ENCODE assay signal across 9 mouse cellular contexts in the genomic region with DNA sequence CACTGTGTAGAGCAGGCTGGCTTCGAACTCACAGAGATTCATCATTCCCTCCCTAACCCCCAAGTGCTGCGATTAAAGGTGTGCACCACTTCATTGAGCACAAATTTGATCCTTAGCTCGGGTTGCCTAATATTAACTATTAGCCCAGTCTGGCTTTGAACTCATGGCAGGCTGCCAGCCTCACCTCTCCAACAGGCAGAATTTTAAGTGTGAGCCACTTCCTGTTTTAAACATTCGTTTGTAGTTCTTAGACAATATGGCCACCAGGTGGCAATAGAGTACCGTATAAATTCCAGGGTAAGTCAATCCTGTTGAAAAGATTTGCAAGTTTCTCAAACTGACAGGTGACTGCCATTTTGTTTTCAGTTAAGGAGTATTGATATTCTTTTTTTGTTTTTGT. TPM values are rescaled to one million over a fixed set of nuclear protein-coding genes. Genes with fewer than 3 reads are reported as not detected.
DNase-seq lines count a peak whose midpoint lies in the region; ATAC-seq and TF ChIP-seq lines count a peak whose summit lies in the region.
"Had no signal": no experiment of that assay in that cellular context is flagged by ENCODE, and none has a peak within 500 bp of the region (broad histone marks: within the 10 kb centered on the region; RNA-seq: fewer than 3 reads in every experiment).

No protein-coding gene starts in this region.

- H3K4me2 ChIP-seq in limb, embryonic 11.5 days (ENCODE audit: low read depth, severe bottlenecking) = no peak overlapping the region
- no peak overlapping the region for H3K4me2 ChIP-seq in neural tube, embryonic 14.5 days (ENCODE audit: low read depth, low read length)
- H3K4me2 ChIP-seq: embryonic facial prominence, embryonic 15.5 days had no signal

- H3K27ac ChIP-seq in gastrocnemius, adult 2 months = no peak overlapping the region
- no peak overlapping the region for H3K27ac ChIP-seq in kidney, adult 2 months (ENCODE audit: insufficient read depth, low read depth, low read length)
- no peak overlapping the region for H3K27ac ChIP-seq in limb, embryonic 11.5 days (replicated peaks; ENCODE audit: low read depth, low read length)
- H3K27ac ChIP-seq in neural tube, embryonic 14.5 days (ENCODE audit: low read depth, low read length) = no peak overlapping the region
- H3K27ac ChIP-seq: embryonic facial prominence, embryonic 15.5 days had no signal

- TF ChIP-seq POLR2A in kidney, adult 2 months (IDR thresholded peaks at IDR 0.05; ENCODE audit: low read depth, low read length) = no peak

- H3K4me3 ChIP-seq in gastrocnemius, adult 2 months = no peak overlapping the region
- H3K4me3 ChIP-seq in kidney, adult 2 months (ENCODE audit: insufficient read depth, low read depth, low read length) = no peak overlapping the region
- H3K4me3 ChIP-seq in limb, embryonic 11.5 days (ENCODE audit: low read depth, low read length) = no peak overlapping the region
- no peak overlapping the region for H3K4me3 ChIP-seq in neural tube, embryonic 14.5 days (ENCODE audit: low read depth, low read length)
- H3K4me3 ChIP-seq: embryonic facial prominence, embryonic 15.5 days had no signal

- H3K9ac ChIP-seq in limb, embryonic 11.5 days (ENCODE audit: low read length) = no peak overlapping the region
- no peak overlapping the region for H3K9ac ChIP-seq in neural tube, embryonic 14.5 days (replicated peaks; ENCODE audit: low read depth, low read length)
- H3K9ac ChIP-seq: embryonic facial prominence, embryonic 15.5 days had no signal

- peak; percentile 34 to 61 for DNase-seq in urinary bladder, adult 18-20 months (ENCODE audit: low spot score in 2 of 2)
- DNase-seq in urinary bladder, adult 2 months (ENCODE audit: low spot score) = no peak
- peak; percentile 83 for DNase-seq in cerebellum, adult 9-10 months
- peak; percentile 56 for DNase-seq in gastrocnemius, adult 2 months
- DNase-seq in kidney, adult 2 months = peak; percentile 96
- DNase-seq in limb, embryonic 11.5 days (ENCODE audit: low spot score) = peak; percentile 77
- DNase-seq in thymus, adult 18-20 months = peak; percentile 15 to 42

- H3K9me3 ChIP-seq in limb, embryonic 11.5 days (ENCODE audit: control insufficient read depth, low read length) = no peaks in the 10 kb centered on the region
- H3K9me3 ChIP-seq in neural tube, embryonic 14.5 days (ENCODE audit: control insufficient read depth, low read length) = no peaks in the 10 kb centered on the region
- H3K9me3 ChIP-seq: embryonic facial prominence, embryonic 15.5 days had no signal

- no peaks in the 10 kb centered on the region for H3K27me3 ChIP-seq in kidney, adult 2 months (replicated peaks; ENCODE audit: control insufficient read depth, insufficient read depth, low read length)
- H3K27me3 ChIP-seq in limb, embryonic 11.5 days (ENCODE audit: control insufficient read depth, insufficient read depth, low read length) = no peaks in the 10 kb centered on the region
- no peaks in the 10 kb centered on the region for H3K27me3 ChIP-seq in neural tube, embryonic 14.5 days (ENCODE audit: control insufficient read depth, insufficient read depth, low read length)
- H3K27me3 ChIP-seq: embryonic facial prominence, embryonic 15.5 days had no signal

- H3K4me1 ChIP-seq in kidney, adult 2 months (ENCODE audit: control insufficient read depth, insufficient read depth, low read length) = no peaks in the 10 kb centered on the region
- H3K4me1 ChIP-seq in limb, embryonic 11.5 days (ENCODE audit: control insufficient read depth, insufficient read depth, low read length) = no peaks in the 10 kb centered on the region
- H3K4me1 ChIP-seq in neural tube, embryonic 14.5 days (ENCODE audit: control insufficient read depth, insufficient read depth, low read length) = no peaks in the 10 kb centered on the region
- H3K4me1 ChIP-seq: embryonic facial prominence, embryonic 15.5 days had no signal

- intact Hi-C loops in gastrocnemius, adult 2 months (cut with DNase I) = loop anchor here (1.0 to 5.0 kb wide), 2 partner anchors 37 to 184 kb away; no protein-coding TSS in a partner anchor

- TF ChIP-seq CTCF in gastrocnemius, adult 2 months (IDR thresholded peaks at IDR 0.05) = peak; percentile 77
- TF ChIP-seq CTCF in kidney, adult 2 months (conservative IDR thresholded peaks at IDR 0.05; ENCODE audit: insufficient read depth, insufficient read length, low read depth, low read length) = 0 out of 2 replicates have a peak, but pooled peaks have one; percentile 27

- WGBS in kidney, adult 2 months = 19% methylated on average over 5 of the region's 5 CpGs
- WGBS in limb, embryonic 11.5 days = 50% methylated on average over 5 of the region's 5 CpGs
- WGBS in neural tube, embryonic 14.5 days = 56% methylated on average over 5 of the region's 5 CpGs

- no peak for ATAC-seq in limb, embryonic 11.5 days (ENCODE audit: insufficient number of reproducible peaks, low FRiP score, low TSS enrichment, low read depth)
- peak; percentile 38; the same call in 1 of the 2 replicates for ATAC-seq in neural tube, embryonic 14.5 days (ENCODE audit: low read depth)

- no peaks in the 10 kb centered on the region; the same call in 1 of the 2 replicates for H3K36me3 ChIP-seq in kidney, adult 2 months (ENCODE audit: control insufficient read depth, insufficient read depth, low read length)
- H3K36me3 ChIP-seq in limb, embryonic 11.5 days (ENCODE audit: control insufficient read depth, insufficient read depth, low read length) = peaks cover 2% of the 10 kb centered on the region; the same call in 1 of the 2 replicates
- H3K36me3 ChIP-seq in neural tube, embryonic 14.5 days (ENCODE audit: control insufficient read depth, insufficient read depth, low read length) = no peaks in the 10 kb centered on the region

RNA-seq across cellular contexts. Expression of a gene that starts 12.4 kb away (rescaled TPM):
- 8.9 and 9.0 TPM in 2 replicates for polyA plus RNA-seq in urinary bladder, adult 2 months (2012; rRNA removed)
- 10 to 100 TPM; 10.2 to 12.1 TPM for total RNA-seq in gastrocnemius, adult 2 months (2021)
- polyA plus RNA-seq in kidney, adult 2 months (2012; rRNA removed) = 1.9 and 3.0 TPM in 2 replicates
- polyA plus RNA-seq in limb, embryonic 11.5 days (2014; fragmentation: Nextera tagmentation; extraction: Ambion mirVana) = 28.2 and 30.0 TPM in 2 replicates
- polyA plus RNA-seq in neural tube, embryonic 14.5 days (2014; fragmentation: Nextera tagmentation; extraction: Ambion mirVana) = 27.8 and 31.1 TPM in 2 replicates

RNA-seq across cellular contexts. Expression of a gene that starts 15.8 kb away (rescaled TPM):
- polyA plus RNA-seq in urinary bladder, adult 2 months (2012; rRNA removed) = 12.3 and 12.9 TPM in 2 replicates
- 10 to 100 TPM; 10.4 to 10.7 TPM for total RNA-seq in gastrocnemius, adult 2 months (2021)
- polyA plus RNA-seq in kidney, adult 2 months (2012; rRNA removed) = 12.5 and 13.2 TPM in 2 replicates
- 17.1 and 20.4 TPM in 2 replicates for polyA plus RNA-seq in limb, embryonic 11.5 days (2014; fragmentation: Nextera tagmentation; extraction: Ambion mirVana)
- polyA plus RNA-seq in neural tube, embryonic 14.5 days (2014; fragmentation: Nextera tagmentation; extraction: Ambion mirVana) = 9.2 and 11.4 TPM in 2 replicates
